Mouse (Mus musculus) CH12.LX (cell line): Measurements from ENCODE around the gene Plce1. TPM values are rescaled to one million over a fixed set of nuclear protein-coding genes. Genes with fewer than 3 reads are reported as not detected.

Experiments
- DNase-seq: peaks from one replicate; pipeline ENCODE4 v3.0.0-alpha.2; 2013; ENCODE audit errors: extremely low read depth
- H3K27ac ChIP-seq: 2 replicates; pipeline ENCODE4 v1.5.1; 2012; ENCODE audit warnings: low read depth, mild to moderate bottlenecking, control low read depth, moderate library complexity; ENCODE audit not compliant: insufficient read depth
- H3K27me3 ChIP-seq: replicated peaks from 2 replicates; pipeline ENCODE3; 2012; ENCODE audit warnings: inconsistent platforms
- H3K36me3 ChIP-seq, 2 experiments: replicated peaks in 1 of 2; 2 replicates each; pipeline versions ENCODE3 to v1.6.1; 2012; ENCODE audit warnings: inconsistent platforms in 1 of 2, low read length in 1 of 2, mild to moderate bottlenecking in 1 of 2, mixed read lengths in 1 of 2, moderate library complexity in 1 of 2; ENCODE audit not compliant: control insufficient read depth in 1 of 2, insufficient read depth in 1 of 2
- H3K4me1 ChIP-seq, 2 experiments: 2 replicates each; pipeline ENCODE4 v1.6.1; 2012; ENCODE audit warnings: inconsistent platforms in 1 of 2, moderate library complexity in 1 of 2; ENCODE audit not compliant: insufficient read depth in 2 of 2, control insufficient read depth in 1 of 2
- H3K4me2 ChIP-seq: 2 replicates; pipeline ENCODE4 v1.6.1; 2012; ENCODE audit warnings: low read depth, mild to moderate bottlenecking, control low read depth; ENCODE audit not compliant: poor library complexity, insufficient read depth, severe bottlenecking
- H3K4me3 ChIP-seq, 3 experiments: fragments of 150-350 bp in 1 of 3; sonication (generic) in 1 of 3; replicated peaks in 1 of 3; 2 replicates each; pipeline versions ENCODE3 to v1.5.1; 2011 to 2012; ENCODE audit warnings: low read depth in 2 of 3, low read length in 2 of 3, mild to moderate bottlenecking in 2 of 3, moderate library complexity in 2 of 3, control low read depth in 1 of 3, improper control_type of control experiment in 1 of 3, inconsistent platforms in 1 of 3, mixed read lengths in 1 of 3; ENCODE audit not compliant: poor library complexity in 1 of 3
- H3K79me2 ChIP-seq: replicated peaks from 2 replicates; pipeline ENCODE4 v1.6.1; 2012; ENCODE audit warnings: mild to moderate bottlenecking, moderate library complexity; ENCODE audit not compliant: control insufficient read depth, poor library complexity, insufficient read depth, severe bottlenecking; ENCODE audit errors: extremely low read depth
- H3K9ac ChIP-seq: 2 replicates; pipeline ENCODE4 v1.6.1; 2012; ENCODE audit warnings: low read depth, mild to moderate bottlenecking, control low read depth, moderate library complexity; ENCODE audit not compliant: insufficient read depth
- H3K9me3 ChIP-seq: replicated peaks from 2 replicates; pipeline ENCODE3; 2012; ENCODE audit warnings: low read length, inconsistent platforms, mixed read lengths
- BHLHE40 ChIP-seq: IDR thresholded peaks from 2 replicates; pipeline ENCODE4 v1.6.1; 2011; ENCODE audit warnings: mild to moderate bottlenecking, low read depth, low read length, improper control_type of control experiment
- CTCF ChIP-seq, 2 experiments: IDR thresholded peaks in 1 of 2; conservative IDR thresholded peaks in 1 of 2; 2 replicates each; pipeline ENCODE4 v1.5.1; 2011 to 2012; ENCODE audit warnings: low read depth in 2 of 2, low read length in 2 of 2, improper control_type of control experiment in 1 of 2, inconsistent platforms in 1 of 2, mild to moderate bottlenecking in 1 of 2, moderate library complexity in 1 of 2
- E2F4 ChIP-seq: IDR thresholded peaks from 2 replicates; pipeline ENCODE4 v1.6.1; 2011; ENCODE audit warnings: low read depth, low read length, improper control_type of control experiment; ENCODE audit not compliant: insufficient replicate concordance
- ELF1 ChIP-seq: IDR thresholded peaks from 2 replicates; pipeline ENCODE4 v1.6.1; 2014; ENCODE audit warnings: low read depth, mild to moderate bottlenecking, inconsistent platforms, low read length, improper control_type of control experiment
- ETS1 ChIP-seq: conservative IDR thresholded peaks from 2 replicates; pipeline ENCODE4 v1.6.1; 2012; ENCODE audit warnings: low read depth, mild to moderate bottlenecking, inconsistent platforms, low read length, improper control_type of control experiment, moderate library complexity
- GABPA ChIP-seq: IDR thresholded peaks from 2 replicates; pipeline ENCODE4 v1.6.1; 2012; ENCODE audit warnings: low read depth, low read length, improper control_type of control experiment, inconsistent platforms; ENCODE audit not compliant: insufficient replicate concordance
- KAT2A ChIP-seq: IDR thresholded peaks from 2 replicates; pipeline ENCODE4 v1.6.1; 2012; ENCODE audit warnings: low read length, improper control_type of control experiment, inconsistent platforms; ENCODE audit not compliant: insufficient replicate concordance
- MAZ ChIP-seq: IDR thresholded peaks from 2 replicates; pipeline ENCODE4 v1.6.1; 2012; ENCODE audit warnings: low read depth, mild to moderate bottlenecking, inconsistent platforms, low read length, improper control_type of control experiment, moderate library complexity
- MEF2A ChIP-seq: IDR thresholded peaks from 2 replicates; pipeline ENCODE4 v1.6.1; 2014; ENCODE audit warnings: low read depth, mild to moderate bottlenecking, inconsistent platforms, low read length, improper control_type of control experiment, borderline replicate concordance
- MXI1 ChIP-seq: IDR thresholded peaks from 2 replicates; pipeline ENCODE4 v1.6.1; 2011; ENCODE audit warnings: mild to moderate bottlenecking, low read depth, low read length, improper control_type of control experiment
- NELFE ChIP-seq: IDR thresholded peaks from 2 replicates; pipeline ENCODE4 v1.6.1; 2011; ENCODE audit warnings: low read depth, low read length, improper control_type of control experiment
- PAX5 ChIP-seq: IDR thresholded peaks from 2 replicates; pipeline ENCODE4 v1.6.1; 2012; ENCODE audit warnings: low read length, inconsistent platforms, mixed read lengths
- RAD21 ChIP-seq: IDR thresholded peaks from 2 replicates; pipeline ENCODE4 v1.6.1; 2011; ENCODE audit warnings: low read depth, mild to moderate bottlenecking, low read length, improper control_type of control experiment, moderate library complexity
- SMC3 ChIP-seq: IDR thresholded peaks from 2 replicates; pipeline ENCODE4 v1.6.1; 2011; ENCODE audit warnings: low read depth, low read length, improper control_type of control experiment
- TCF12 ChIP-seq: IDR thresholded peaks from 2 replicates; pipeline ENCODE4 v1.6.1; 2014; ENCODE audit warnings: low read depth, mild to moderate bottlenecking, inconsistent platforms, low read length, improper control_type of control experiment
- USF2 ChIP-seq: conservative IDR thresholded peaks from 2 replicates; pipeline ENCODE4 v1.6.1; 2011; ENCODE audit warnings: low read depth, low read length, improper control_type of control experiment
- ZC3H11A ChIP-seq: IDR thresholded peaks from 2 replicates; pipeline ENCODE4 v1.6.1; 2012; ENCODE audit warnings: low read depth, mild to moderate bottlenecking, inconsistent platforms, low read length, improper control_type of control experiment
- ZMIZ1 ChIP-seq: IDR thresholded peaks from 2 replicates; pipeline ENCODE4 v1.6.1; 2012; ENCODE audit warnings: low read depth, mild to moderate bottlenecking, inconsistent platforms, low read length, improper control_type of control experiment
- ZNF384 ChIP-seq: IDR thresholded peaks from 2 replicates; pipeline ENCODE4 v1.6.1; 2012; ENCODE audit warnings: low read depth, low read length, improper control_type of control experiment, inconsistent platforms
- dilution Hi-C: fragments of 300-500 bp; cut with MboI; formaldehyde crosslinking; loops from 2 replicates; pipeline ENCODE4 v1.14.3; 2020; ENCODE audit warnings: low sequenced_read_pairs; ENCODE audit not compliant: extremely low pct_unique_long_range_greater_than_20kb, extremely low pct_ligation_motif_present
- in situ Hi-C: fragments of 300-500 bp; cut with MboI; formaldehyde crosslinking; loops from 3 replicates; pipeline ENCODE4 v1.14.3; 2019; ENCODE audit warnings: low sequenced_read_pairs, low pct_ligation_motif_present, low pct_unique_long_range_greater_than_20kb, mixed read lengths
- polyA plus RNA-seq: library from polyadenylated mRNA; unstranded; fragments of >175 nt; gene quantifications from 2 replicates; pipeline ENCODE4 v1.2.1, GENCODE M21; 2012; ENCODE audit warnings: low read depth; ENCODE audit not compliant: insufficient read length
- total RNA-seq, 2 experiments: library from RNA; depleted of rRNA; stranded (reverse); fragments of 300-350 nt in 1 of 2; fragments of >200 nt in 1 of 2; gene quantifications; 2 replicates each; pipeline ENCODE4 v1.2.3; 2012 to 2014

The Plce1 gene
- total and polyA plus RNA-seq, 3 experiments: under 0.01 to 0.13 (median 0.05) TPM

- TF ChIP-seq NELFE (no peak), CTCF (conservative IDR thresholded peaks at IDR 0.05 in 1 of 2, IDR thresholded peaks at IDR 0.05 in 1 of 2; ENCODE audit: low read depth in 2 of 2, low read length in 2 of 2) (peak; percentile 18 to 58; a peak in 3 of 4 replicates), RAD21 (peak; percentile 39), SMC3 (peak; percentile 53; the same call in 1 of the 2 replicates)
- dilution Hi-C loops: no loop called here
- DNase-seq: peak; percentile 19
- Histone ChIP-seq H3K9ac (no peak overlapping the region), H3K9me3 (no peaks in the 10 kb centered on the region), H3K27me3 (no peaks in the 10 kb centered on the region), H3K36me3 (no peaks in the 10 kb centered on the region), H3K79me2 (no peaks in the 10 kb centered on the region), H3K4me2 (no peak overlapping the region), H3K4me3 (no peak overlapping the region), H3K27ac (no peak overlapping the region), H3K4me1 (no peaks in the 10 kb centered on the region)
- in situ Hi-C loops: no loop called here
These were observed 228.5 kb downstream of the Plce1 start for GRCm38 (mm10) chr19:38709376-38709775.

GRCm38 (mm10) chr19:38721808-38722207, 240.9 kb downstream of the Plce1 start:
- no peak for DNase-seq
- Histone ChIP-seq H3K4me3 (no peak overlapping the region), H3K27ac (no peak overlapping the region), H3K79me2 (no peaks in the 10 kb centered on the region), H3K4me2 (no peak overlapping the region), H3K36me3 (no peaks in the 10 kb centered on the region), H3K9me3 (no peaks in the 10 kb centered on the region), H3K4me1 (peaks cover 2 to 4% of the 10 kb centered on the region in 2 experiments; a peak in 2 of 4 replicates), H3K27me3 (no peaks in the 10 kb centered on the region), H3K9ac (no peak overlapping the region)
- dilution Hi-C loops (no loop called here), in situ Hi-C loops (no loop called here)
- TF ChIP-seq ETS1: no peak

- in situ Hi-C loops: no loop called here
- H3K9ac ChIP-seq: no peak overlapping the region
- H3K4me3 ChIP-seq: no peak overlapping the region
- no peak overlapping the region for H3K27ac ChIP-seq
- no peaks in the 10 kb centered on the region for H3K27me3 ChIP-seq
- DNase-seq: no peak
- TF ChIP-seq GABPA (no peak), KAT2A (no peak), USF2 (no peak), TCF12 (no peak), NELFE (no peak), ELF1 (no peak), ZMIZ1 (no peak), BHLHE40 (no peak), MXI1 (no peak), ZNF384 (no peak), E2F4 (no peak), PAX5 (no peak), MEF2A (no peak), MAZ (no peak), ZC3H11A (no peak)
- no peaks in the 10 kb centered on the region for H3K9me3 ChIP-seq
- H3K4me2 ChIP-seq: no peak overlapping the region
- no peaks in the 10 kb centered on the region for H3K79me2 ChIP-seq
- no peaks in the 10 kb centered on the region for H3K36me3 ChIP-seq
- dilution Hi-C loops: no loop called here
- H3K4me1 ChIP-seq: peaks cover 2 to 4% of the 10 kb centered on the region in 2 experiments; a peak in 2 of 4 replicates
These were observed 242.1 kb downstream of the Plce1 start for GRCm38 (mm10) chr19:38722982-38723381.
